Mouse (Mus musculus) lung, embryonic 16.5 days (tissue): ENCODE data around the gene Dnajc28. TPM values are rescaled to one million over a fixed set of nuclear protein-coding genes. Genes with fewer than 3 reads are reported as not detected.
A peak's percentile ranks its signal among the peaks of the same experiment; 100 is the strongest.

Experiments used
- ATAC-seq: fragments of 200-750 bp; cut with Nextera tagmentation; 2 replicates; pipeline ENCODE4 v1.8.0; 2017; ENCODE audit warnings: low read depth, mild to moderate bottlenecking, moderate library complexity
- H3K27ac ChIP-seq: fragments of 300-500 bp; sonication (generic); 2 replicates; pipeline ENCODE4 v1.5.1; 2014; ENCODE audit warnings: mild to moderate bottlenecking, control low read depth, low read length
- H3K27me3 ChIP-seq: fragments of 300-500 bp; sonication (generic); 2 replicates; pipeline ENCODE4 v1.6.1; 2014; ENCODE audit warnings: low read depth, low read length, mixed read lengths; ENCODE audit not compliant: control insufficient read depth, insufficient read depth
- H3K36me3 ChIP-seq: fragments of 300-500 bp; sonication (generic); 2 replicates; pipeline ENCODE4 v1.6.1; 2014; ENCODE audit warnings: low read length; ENCODE audit not compliant: control insufficient read depth, insufficient read depth
- H3K4me1 ChIP-seq: fragments of 300-500 bp; sonication (generic); replicated peaks from 2 replicates; pipeline ENCODE4 v1.6.1; 2014; ENCODE audit warnings: low read length, mixed read lengths; ENCODE audit not compliant: control insufficient read depth, insufficient read depth
- H3K4me2 ChIP-seq: fragments of 300-500 bp; sonication (generic); 2 replicates; pipeline ENCODE4 v1.6.1; 2014; ENCODE audit warnings: low read depth, low read length, control low read depth
- H3K4me3 ChIP-seq: fragments of 300-500 bp; sonication (generic); 2 replicates; pipeline ENCODE4 v1.5.1; 2014; ENCODE audit warnings: mild to moderate bottlenecking, low read length, control low read depth
- H3K9ac ChIP-seq: fragments of 300-500 bp; sonication (generic); 2 replicates; pipeline ENCODE4 v1.6.1; 2014; ENCODE audit warnings: low read length, control low read depth
- H3K9me3 ChIP-seq: fragments of 300-500 bp; sonication (generic); 2 replicates; pipeline ENCODE4 v1.6.1; 2016; ENCODE audit warnings: low read length; ENCODE audit not compliant: control insufficient read depth
- WGBS: fragments of 180-500 bp; shearing (Covaris S2); extraction: QIAGEN DNeasy Blood & Tissue Kit; methylation state at CpG from one replicate; pipeline ENCODE4 v1.1.7; 2014; 5-methylcytosine and 5-hydroxymethylcytosine counted together
- polyA plus RNA-seq: library from polyadenylated mRNA; unstranded; fragments of >200 nt; fragmentation: Nextera tagmentation; extraction: Ambion mirVana; gene quantifications from 2 replicates; pipeline ENCODE4 v1.2.1, GENCODE M21; 2015

Gene Dnajc28
- polyA plus RNA-seq, 1 experiment from 2014 or later: 2.2 TPM

- 84% methylated on average over 11 of the region's 11 CpGs for WGBS
- ATAC-seq: no peak
Observed at GRCm38 (mm10) chr16:91620991-91621390, 2.2 kb upstream of the Dnajc28 start.

GRCm38 (mm10) chr16:91620185-91620584 lies 1.4 kb upstream of the Dnajc28 start:
- Histone ChIP-seq H3K4me1 (no peaks in the 10 kb centered on the region), H3K36me3 (peaks cover 27% of the 10 kb centered on the region), H3K27ac (no peak overlapping the region), H3K27me3 (no peaks in the 10 kb centered on the region), H3K4me3 (no peak overlapping the region), H3K9ac (no peak overlapping the region), H3K4me2 (no peak overlapping the region), H3K9me3 (no peaks in the 10 kb centered on the region)
- no peak for ATAC-seq
- WGBS: 89% methylated on average over 5 of the region's 5 CpGs

More at GRCm38 (mm10) chr16:91620991-91621390, 2.2 kb upstream of the Dnajc28 start:
- Histone ChIP-seq H3K27me3 (no peaks in the 10 kb centered on the region), H3K36me3 (peaks cover 33% of the 10 kb centered on the region), H3K4me2 (no peak overlapping the region), H3K9me3 (no peaks in the 10 kb centered on the region), H3K27ac (no peak overlapping the region), H3K4me3 (no peak overlapping the region), H3K4me1 (no peaks in the 10 kb centered on the region), H3K9ac (no peak overlapping the region)

GRCm38 (mm10) chr16:91614552-91614951 lies 4.3 kb downstream of the Dnajc28 start:
- no peak overlapping the region for H3K27ac ChIP-seq
- no peak for ATAC-seq
- no peak overlapping the region for H3K4me3 ChIP-seq
- H3K4me1 ChIP-seq: no peaks in the 10 kb centered on the region
- no peak overlapping the region for H3K4me2 ChIP-seq
- WGBS: 80% methylated on average over 6 of the region's 6 CpGs
- H3K9ac ChIP-seq: no peak overlapping the region
- no peaks in the 10 kb centered on the region for H3K27me3 ChIP-seq
- H3K9me3 ChIP-seq: no peaks in the 10 kb centered on the region
- H3K36me3 ChIP-seq: no peaks in the 10 kb centered on the region

- Histone ChIP-seq H3K36me3 (no peaks in the 10 kb centered on the region), H3K27ac (no peak overlapping the region), H3K4me1 (no peaks in the 10 kb centered on the region), H3K4me2 (no peak overlapping the region), H3K9ac (no peak overlapping the region), H3K4me3 (no peak overlapping the region), H3K9me3 (no peaks in the 10 kb centered on the region), H3K27me3 (no peaks in the 10 kb centered on the region)
- ATAC-seq: no peak
- 62% methylated on average over 5 of the region's 5 CpGs for WGBS
Observed at GRCm38 (mm10) chr16:91612525-91612924, 6.3 kb downstream of the Dnajc28 start.

- Histone ChIP-seq H3K4me2 (no peak overlapping the region), H3K36me3 (no peaks in the 10 kb centered on the region), H3K27ac (no peak overlapping the region), H3K4me1 (no peaks in the 10 kb centered on the region), H3K4me3 (no peak overlapping the region), H3K27me3 (no peaks in the 10 kb centered on the region), H3K9ac (no peak overlapping the region), H3K9me3 (no peaks in the 10 kb centered on the region)
- WGBS: 63% methylated on average over 11 of the region's 11 CpGs
- no peak for ATAC-seq
Observed at GRCm38 (mm10) chr16:91611248-91611647, 7.6 kb downstream of the Dnajc28 start.

- H3K4me2 ChIP-seq: no peak overlapping the region
- no peaks in the 10 kb centered on the region for H3K4me1 ChIP-seq
- H3K9me3 ChIP-seq: no peaks in the 10 kb centered on the region
- 0 out of 2 replicates have a peak, but pooled peaks have one; percentile 36 for ATAC-seq
- H3K27ac ChIP-seq: no peak overlapping the region
- 53% methylated on average over 9 of the region's 9 CpGs for WGBS
- H3K27me3 ChIP-seq: no peaks in the 10 kb centered on the region
- no peaks in the 10 kb centered on the region for H3K36me3 ChIP-seq
- H3K9ac ChIP-seq: no peak overlapping the region
- H3K4me3 ChIP-seq: no peak overlapping the region
Observed at GRCm38 (mm10) chr16:91609501-91610245, 9.2 kb downstream of the Dnajc28 start.

- Histone ChIP-seq H3K9me3 (no peaks in the 10 kb centered on the region), H3K4me3 (no peak overlapping the region), H3K4me1 (no peaks in the 10 kb centered on the region), H3K4me2 (no peak overlapping the region), H3K9ac (no peak overlapping the region), H3K27me3 (no peaks in the 10 kb centered on the region), H3K36me3 (no peaks in the 10 kb centered on the region), H3K27ac (no peak overlapping the region)
- WGBS: 81% methylated on average over 8 of the region's 8 CpGs
- no peak for ATAC-seq
Observed at GRCm38 (mm10) chr16:91606958-91607357, 11.9 kb downstream of the Dnajc28 start.

GRCm38 (mm10) chr16:91605156-91605555 lies 13.7 kb downstream of the Dnajc28 start:
- no peak for ATAC-seq
- Histone ChIP-seq H3K4me1 (no peaks in the 10 kb centered on the region), H3K27me3 (no peaks in the 10 kb centered on the region), H3K4me2 (no peak overlapping the region), H3K9me3 (no peaks in the 10 kb centered on the region), H3K4me3 (no peak overlapping the region), H3K9ac (no peak overlapping the region), H3K27ac (no peak overlapping the region), H3K36me3 (no peaks in the 10 kb centered on the region)
- 76% methylated on average over 6 of the region's 6 CpGs for WGBS

- H3K4me3 ChIP-seq: no peak overlapping the region
- H3K36me3 ChIP-seq: no peaks in the 10 kb centered on the region
- H3K4me2 ChIP-seq: no peak overlapping the region
- no peak overlapping the region for H3K27ac ChIP-seq
- no peaks in the 10 kb centered on the region for H3K9me3 ChIP-seq
- H3K9ac ChIP-seq: no peak overlapping the region
- WGBS: 56% methylated on average over 9 of the region's 9 CpGs
- peaks cover 3% of the 10 kb centered on the region for H3K4me1 ChIP-seq
- H3K27me3 ChIP-seq: peaks cover 2% of the 10 kb centered on the region; the same call in 1 of the 2 replicates
- no peak for ATAC-seq
Observed at GRCm38 (mm10) chr16:91601693-91602092, 17.1 kb downstream of the Dnajc28 start.
